Mouse (Mus musculus) lung, postnatal 0 days (tissue): ENCODE measurements around the gene Nrp2.

ENCODE experiments used
- CTCF ChIP-seq: IDR thresholded peaks from 2 replicates; pipeline ENCODE4 v1.5.1; 2016; ENCODE audit warnings: antibody characterized with exemption, mild to moderate bottlenecking
- EP300 ChIP-seq: IDR thresholded peaks from 2 replicates; pipeline ENCODE4 v1.6.1; 2016; ENCODE audit warnings: antibody characterized with exemption, mild to moderate bottlenecking, control low read depth

DNA sequence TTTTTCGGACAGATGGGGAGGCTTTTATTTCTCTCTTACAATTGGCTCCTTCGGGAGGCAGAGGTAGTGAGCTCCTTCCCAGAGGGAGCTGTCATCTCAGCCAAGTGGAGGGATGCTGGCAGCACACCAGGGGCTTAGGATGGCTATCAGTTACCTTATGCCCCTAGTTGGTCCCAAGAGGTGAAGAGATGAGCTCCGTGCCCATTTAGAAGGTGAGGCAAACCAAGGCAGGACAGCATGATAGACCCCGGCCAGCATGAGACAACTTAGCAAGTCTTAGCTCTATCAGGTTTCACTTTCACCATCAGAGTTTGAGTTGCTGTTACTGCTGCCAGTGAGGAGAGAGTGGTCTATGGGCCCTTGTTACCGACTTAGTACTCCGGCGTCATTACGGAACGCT, 25.8 kb downstream of the Nrp2 start:
- TF ChIP-seq CTCF (no peak), EP300 (no peak)
